Mouse (Mus musculus) c-Kit-positive CD71-positive TER-119-negative erythroid progenitor cells, embryonic 14.5 days (primary cell): Measurements from ENCODE around the gene Mageb18.
"Not testable (repeated sequence)": the region's sequence is repeated elsewhere in the genome, so short reads cannot be mapped to it uniquely, and the experiment has no call there.

Source experiments
- DNase-seq: peaks from one replicate; pipeline ENCODE4 v3.0.0-alpha.2; 2013; ENCODE audit warnings: low read depth

Mageb18 gene

DNA sequence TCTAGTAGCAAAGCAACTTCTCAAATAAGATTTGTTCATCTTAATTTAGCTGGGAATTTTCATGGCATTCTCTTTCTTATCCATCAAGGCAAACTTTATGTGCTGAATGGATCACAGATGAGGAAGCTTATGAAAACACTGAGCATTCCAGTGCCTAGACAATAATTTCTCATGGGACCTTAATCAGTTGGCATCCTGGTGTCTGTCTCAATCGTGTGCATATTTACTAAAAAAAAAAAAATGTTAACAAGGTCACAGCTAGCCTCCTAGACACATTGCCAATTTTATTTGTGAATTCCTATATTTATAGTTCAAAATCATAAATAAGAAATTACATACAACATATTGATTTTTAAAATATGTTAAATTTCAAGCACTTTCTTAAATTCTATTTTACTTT is at the start of gene Mageb18:
TSS of gene Mageb18 (minus strand) at position 101 of the 400 bp plus-strand sequence.
- DNase-seq = no peak

DNA sequence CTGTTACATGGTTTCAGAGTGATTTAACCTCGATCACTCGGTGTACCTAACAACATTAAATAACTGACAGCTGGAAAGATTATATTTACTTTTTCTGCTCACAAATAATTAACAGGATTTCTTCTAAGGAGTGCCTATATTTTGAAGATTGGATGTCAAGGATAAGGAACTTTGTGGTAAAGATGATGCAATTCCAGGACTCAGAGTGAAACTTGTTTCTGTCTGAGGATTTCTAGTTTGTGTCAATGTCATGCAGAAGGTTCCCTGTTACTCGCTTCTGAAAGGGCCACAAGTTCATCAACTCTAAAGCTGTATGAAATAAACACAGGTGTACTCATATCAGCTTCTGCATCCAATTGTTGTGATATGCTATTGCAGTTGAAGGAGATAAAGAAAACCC is 13.4 kb upstream of the Mageb18 start:
- DNase-seq = no peak

DNA sequence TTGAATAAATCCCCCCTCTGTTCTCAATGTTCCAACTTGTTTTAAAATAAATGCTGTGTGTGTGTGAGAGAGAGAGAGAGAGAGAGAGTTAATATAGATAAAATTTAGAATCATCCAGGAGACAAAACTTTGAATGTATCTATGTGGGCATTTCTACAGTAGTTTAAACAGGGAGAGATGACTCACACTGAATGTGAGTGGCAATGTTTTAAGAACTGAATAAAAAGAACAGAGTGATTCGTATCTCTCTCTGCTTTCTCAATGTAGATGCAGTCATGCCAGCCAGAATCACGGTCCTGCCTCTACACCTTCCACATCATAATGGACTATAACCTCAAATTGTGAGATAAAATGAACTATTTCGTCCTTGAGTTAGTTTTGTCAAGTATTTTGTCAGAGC is 11.1 kb upstream of the Mageb18 start:
- no peak for DNase-seq

DNA sequence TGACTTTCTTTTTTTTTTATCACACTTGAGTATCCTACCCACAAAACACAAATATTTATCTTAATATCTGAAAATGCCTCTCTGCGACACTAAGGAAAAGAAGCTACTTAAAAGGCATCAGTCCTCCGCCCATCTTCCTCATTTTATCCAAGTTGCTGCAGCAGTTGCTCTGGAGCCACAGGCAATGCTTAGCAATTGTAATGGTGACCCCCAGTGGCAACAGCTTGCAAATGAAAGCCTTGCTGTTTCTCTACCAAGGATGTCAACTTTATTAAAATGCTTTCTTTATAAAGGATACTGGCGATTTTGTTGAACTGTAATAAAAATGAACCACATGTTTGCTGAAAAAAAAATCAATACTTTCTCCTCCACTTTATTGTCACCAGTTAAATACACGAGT is 2.0 kb downstream of the Mageb18 start:
- DNase-seq = no peak

- DNase-seq = no peak
These were observed 71.5 kb downstream of the Mageb18 start for GRCm38 (mm10) chrX:92527826-92528225.

- no peak for DNase-seq
These were observed 101.1 kb downstream of the Mageb18 start for GRCm38 (mm10) chrX:92498254-92498653.

- DNase-seq = not testable (repeated sequence)
These were observed 109.7 kb downstream of the Mageb18 start, which contains the start of gene Gm5941 for GRCm38 (mm10) chrX:92489649-92490048. Gene Gm5941, plus strand, starts transcription at chrX:92489949.

- no peak for DNase-seq
These were observed 134.6 kb downstream of the Mageb18 start for GRCm38 (mm10) chrX:92464773-92465172.

DNA sequence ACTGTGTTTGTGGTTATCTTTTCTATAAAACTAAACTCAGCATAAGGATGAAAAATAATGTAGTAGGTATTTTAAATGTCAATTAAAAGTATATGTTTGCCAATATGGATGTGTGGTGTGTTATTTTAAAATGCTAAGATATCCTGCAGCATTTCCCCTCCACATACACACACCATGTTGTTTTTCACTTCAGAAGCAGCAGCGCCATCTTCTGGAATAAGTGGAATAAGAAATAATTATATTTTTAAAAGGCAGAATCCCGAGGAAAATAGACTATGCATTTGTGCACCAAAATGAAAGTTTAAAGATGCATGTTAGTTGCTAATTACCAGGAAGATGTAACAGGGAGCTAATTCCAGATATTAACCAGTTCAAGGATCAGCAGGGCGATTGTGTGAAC is 138.9 kb downstream of the Mageb18 start:
- DNase-seq = no peak

DNA sequence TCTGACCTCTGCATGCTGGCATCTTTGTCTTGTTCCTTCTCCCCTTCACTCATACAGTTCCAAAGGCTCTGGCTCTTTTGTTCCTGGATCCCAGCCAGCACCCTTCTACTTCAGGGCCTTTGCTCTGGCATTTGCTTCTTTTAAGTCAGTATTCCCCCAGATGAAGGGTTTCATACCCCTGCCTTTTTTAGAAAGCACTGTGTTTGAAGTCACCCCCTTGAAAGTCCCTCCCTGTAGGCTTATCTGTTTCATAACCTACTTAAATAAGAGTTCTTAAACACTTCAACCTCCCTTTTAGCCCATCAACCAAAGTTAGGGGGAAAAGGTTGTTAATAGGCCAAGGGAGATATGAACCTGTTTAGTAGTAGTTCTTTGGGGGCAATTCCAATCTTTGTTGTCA is 212.0 kb downstream of the Mageb18 start:
- no peak for DNase-seq

DNA sequence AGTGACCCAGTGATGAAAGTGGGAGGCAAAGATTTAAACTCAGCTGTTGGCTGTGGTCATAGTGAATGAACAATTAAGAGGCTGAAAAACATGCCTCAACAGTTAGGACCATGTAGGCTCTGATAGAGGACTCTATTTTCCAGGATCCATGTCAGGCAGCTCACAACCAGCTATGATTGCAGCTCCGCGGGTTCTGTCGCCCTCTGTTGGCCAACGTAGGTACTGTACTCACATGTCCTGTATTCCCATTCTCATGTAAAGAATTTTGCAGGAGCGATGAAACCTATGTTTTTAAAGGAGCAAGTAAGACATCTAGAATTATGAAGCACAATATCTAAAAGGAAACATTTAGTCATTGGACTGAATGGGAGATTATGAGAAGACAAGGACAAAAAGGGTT is 256.4 kb downstream of the Mageb18 start:
- DNase-seq = no peak

DNA sequence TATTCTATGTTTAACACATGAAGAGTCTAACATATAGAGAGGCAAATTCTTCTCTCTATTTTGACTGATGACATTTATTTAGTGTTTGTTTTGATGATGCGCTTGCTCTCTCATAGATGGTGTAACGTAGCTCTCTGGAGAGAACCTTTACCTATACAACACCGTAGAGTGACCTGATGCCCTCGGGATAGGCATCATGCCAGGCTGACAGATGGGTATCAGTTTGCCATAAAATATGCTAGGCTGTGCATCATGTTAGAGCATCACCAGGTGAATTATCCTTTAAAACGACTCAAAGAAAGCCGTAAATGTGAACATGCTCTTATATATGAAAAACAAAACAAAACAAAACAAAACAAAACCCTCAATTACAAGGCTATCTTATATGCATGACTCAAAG is 258.5 kb downstream of the Mageb18 start:
- DNase-seq = no peak

- no peak for DNase-seq
These were observed 259.8 kb downstream of the Mageb18 start for GRCm38 (mm10) chrX:92339551-92339950.

DNA sequence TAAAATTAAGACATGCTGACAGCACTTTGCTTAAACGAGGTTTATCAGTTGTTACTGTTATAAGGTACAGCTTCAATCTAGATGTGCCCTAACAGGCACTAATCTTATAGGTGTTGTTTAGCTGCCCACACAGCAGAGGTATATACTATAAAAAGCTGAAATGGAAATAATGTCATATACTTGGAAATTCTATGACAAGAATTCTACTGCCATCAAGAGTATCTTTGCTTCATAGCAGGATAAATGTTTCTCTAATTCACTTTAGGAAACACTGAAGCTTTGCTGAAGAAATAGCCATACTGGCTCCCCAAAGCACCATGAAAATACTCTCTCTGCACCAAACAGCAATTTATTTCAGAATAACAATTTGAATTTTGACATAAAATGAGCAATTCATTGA is 265.9 kb downstream of the Mageb18 start:
- DNase-seq = no peak

DNA sequence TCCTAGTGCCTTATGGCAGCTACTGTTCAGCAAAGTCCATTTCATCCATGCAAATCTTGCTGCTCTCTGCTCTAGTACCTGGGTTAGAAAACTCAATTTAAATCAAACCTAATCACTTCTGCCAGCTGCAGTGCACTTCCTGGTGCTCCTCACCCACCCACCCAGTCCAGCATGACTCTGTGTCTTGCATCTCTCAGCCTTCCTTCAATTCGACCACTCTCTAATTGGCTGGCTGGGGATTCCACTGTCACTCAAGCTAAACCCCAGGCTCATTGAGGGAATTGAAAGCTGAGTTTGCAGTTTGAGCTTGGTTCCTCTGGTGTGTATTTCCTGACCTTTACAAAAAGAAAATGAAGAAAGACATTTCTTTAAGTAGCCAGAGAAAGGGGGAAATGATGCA is 275.8 kb downstream of the Mageb18 start:
- DNase-seq = no peak

DNA sequence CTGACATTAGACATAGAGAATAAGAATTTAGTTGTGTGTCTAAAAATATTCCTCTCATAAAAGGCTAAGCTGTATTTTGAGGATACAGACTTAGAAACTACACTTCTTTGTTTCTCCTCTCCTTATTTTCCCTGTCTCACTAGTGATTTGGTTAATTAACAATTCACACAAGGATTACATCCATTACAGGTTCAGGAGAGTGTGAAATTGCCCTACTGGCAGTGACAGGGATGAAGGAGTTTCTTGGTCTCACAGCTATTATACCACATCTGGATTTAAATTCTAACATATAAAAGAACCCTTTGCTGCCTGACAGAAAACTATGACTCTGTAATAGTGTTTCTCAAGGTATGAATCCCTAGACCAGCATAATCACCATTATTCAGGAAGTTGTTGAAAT is 318.8 kb downstream of the Mageb18 start:
- DNase-seq = no peak
